In the genomic region with DNA sequence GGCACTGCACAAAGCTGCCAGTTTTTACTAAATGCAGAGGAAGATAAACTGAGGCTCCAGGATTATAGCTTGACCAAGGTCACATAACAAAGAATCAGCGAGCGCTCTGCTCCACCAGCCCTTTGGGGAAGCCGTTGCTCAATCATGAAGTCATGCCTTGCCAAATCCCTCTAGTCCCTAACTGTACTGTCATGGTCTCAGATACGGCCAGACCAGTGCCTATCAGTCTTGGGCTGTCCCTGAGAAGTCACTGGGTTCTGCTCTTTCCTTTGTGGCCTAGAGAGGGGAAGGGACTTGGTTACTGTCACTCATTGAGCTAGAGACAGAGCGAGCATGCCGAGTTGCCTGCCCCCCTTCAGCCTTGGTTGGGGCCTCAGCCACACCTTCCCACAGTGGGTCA, we compare ENCODE assay signal across 23 mouse cellular contexts. TPM values are rescaled to one million over a fixed set of nuclear protein-coding genes. Genes with fewer than 3 reads are reported as not detected.
DNase-seq lines count a peak whose midpoint lies in the region; ATAC-seq and TF ChIP-seq lines count a peak whose summit lies in the region.
"Had no signal": no experiment of that assay in that cellular context is flagged by ENCODE, and none has a peak within 500 bp of the region (broad histone marks: within the 10 kb centered on the region; RNA-seq: fewer than 3 reads in every experiment).

No protein-coding gene starts in this region.

- H3K4me2 ChIP-seq in liver, embryonic 15.5 days, result no peak overlapping the region
- H3K4me2 ChIP-seq: forebrain, embryonic 12.5 days; heart, embryonic 11.5 days; lung, embryonic 15.5 days had no signal

- no peak for TF ChIP-seq CTCF in bone marrow macrophage, adult 2 months (IDR thresholded peaks at IDR 0.05; ENCODE audit: low read depth, low read length)

- no peak for TF ChIP-seq POLR2A in bone marrow macrophage, adult 2 months (IDR thresholded peaks at IDR 0.05; ENCODE audit: borderline replicate concordance, low read depth, low read length)

- H3K4me1 ChIP-seq in liver, embryonic 15.5 days (replicated peaks), result peaks cover 30% of the 10 kb centered on the region
- H3K4me1 ChIP-seq in bone marrow macrophage, adult 2 months (ENCODE audit: control insufficient read depth, insufficient read depth, low read length), result peaks cover 39% of the 10 kb centered on the region

- no peak overlapping the region for H3K4me3 ChIP-seq in liver, embryonic 15.5 days (replicated peaks)
- no peak overlapping the region for H3K4me3 ChIP-seq in bone marrow macrophage, adult 2 months (ENCODE audit: insufficient read depth, low read length)
- H3K4me3 ChIP-seq: forebrain, embryonic 12.5 days; limb, embryonic 10.5 days; lung, embryonic 15.5 days had no signal

- 26% methylated on average over 6 of the region's 6 CpGs for WGBS in liver, embryonic 15.5 days (ENCODE audit: insufficient replicate concordance)

- H3K9ac ChIP-seq in liver, embryonic 15.5 days, result no peak overlapping the region
- H3K9ac ChIP-seq: forebrain, embryonic 12.5 days; lung, embryonic 15.5 days had no signal

- H3K36me3 ChIP-seq in liver, embryonic 15.5 days (replicated peaks), result 0 out of 2 replicates have a peak, but pooled peaks cover 3% of the 10 kb centered on the region
- H3K36me3 ChIP-seq: forebrain, embryonic 12.5 days; limb, embryonic 10.5 days; lung, embryonic 15.5 days had no signal

- 0 out of 2 replicates have a peak, but pooled peaks have one; percentile 23 for ATAC-seq in liver, embryonic 15.5 days (ENCODE audit: insufficient read depth)
- ATAC-seq in megakaryocyte progenitor cell, adult 5-6 weeks (replicated peaks; ENCODE audit: poor library complexity), result peak; percentile 84
- ATAC-seq: midbrain, embryonic 16.5 days had no signal

- H3K27ac ChIP-seq in liver, embryonic 15.5 days (replicated peaks), result peak overlapping the region; percentile 45; the same call in 1 of the 2 replicates
- peak overlapping the region; percentile 41 for H3K27ac ChIP-seq in bone marrow macrophage, adult 2 months (ENCODE audit: insufficient read depth, low read depth, low read length)
- H3K27ac ChIP-seq: forebrain, embryonic 12.5 days; limb, embryonic 10.5 days; lung, embryonic 15.5 days had no signal

- no peaks in the 10 kb centered on the region for H3K9me3 ChIP-seq in liver, embryonic 15.5 days (replicated peaks)
- H3K9me3 ChIP-seq: forebrain, embryonic 12.5 days; limb, embryonic 10.5 days; lung, embryonic 15.5 days had no signal

- peak; percentile 63 for DNase-seq in adrenal gland, postnatal 14 days
- no peak for DNase-seq in adrenal gland, adult 18-20 months (ENCODE audit: low spot score in 2 of 2)
- no peak for DNase-seq in liver
- no peak for DNase-seq in testis, postnatal 10 days (ENCODE audit: low spot score)
- DNase-seq in urinary bladder, adult 18-20 months (ENCODE audit: low spot score in 2 of 2), result no peak
- DNase-seq: B cell, adult 2 months; cerebellum, adult 18-20 months; heart, postnatal 36 days; kidney, adult 8-10 months; kidney, postnatal 36 days; layer of hippocampus, postnatal 36 days; thymus, adult 18-20 months had no signal

- H3K27me3 ChIP-seq in liver, embryonic 15.5 days, result no peaks in the 10 kb centered on the region
- H3K27me3 ChIP-seq: lung, embryonic 15.5 days had no signal

RNA-seq across cellular contexts. Expression of a gene that starts 47.6 kb away (rescaled TPM):
- total RNA-seq in adrenal gland, postnatal 14 days (2021), result 18.9 and 22.3 TPM in 2 replicates
- total RNA-seq in adrenal gland, adult 18-20 months (2021), result 10 to 100 TPM; 12.4 to 16.0 TPM
- polyA plus RNA-seq in liver, embryonic 15.5 days (2015; fragmentation: Nextera tagmentation; extraction: Ambion mirVana), result 4.6 and 5.3 TPM in 2 replicates
- polyA plus RNA-seq in bone marrow macrophage, adult 2 months (2012; ENCODE audit: insufficient read depth, insufficient read length, missing spikeins), result 43.2 and 48.4 TPM in 2 replicates
- 6.5 and 7.5 TPM in 2 replicates for total RNA-seq in megakaryocyte progenitor cell, adult 5-6 weeks (2015)
- 7.5 and 10.9 TPM in 2 replicates for total RNA-seq in megakaryocyte progenitor cell, adult 5-6 weeks (2017)

RNA-seq across cellular contexts. Expression of a gene that starts 50.1 kb away (rescaled TPM):
- total RNA-seq in adrenal gland, postnatal 14 days (2021), result 3.9 and 4.3 TPM in 2 replicates
- 1 to 10 TPM in 1 of 2 experiments, under 1 TPM in 1; 0.42 to 1.2 TPM for total RNA-seq in adrenal gland, adult 18-20 months (2021)
- 0.76 and 1.2 TPM in 2 replicates for polyA plus RNA-seq in liver, embryonic 15.5 days (2015; fragmentation: Nextera tagmentation; extraction: Ambion mirVana)
- polyA plus RNA-seq in bone marrow macrophage, adult 2 months (2012; ENCODE audit: insufficient read depth, insufficient read length, missing spikeins), result not detected in 2 replicates
- total RNA-seq in megakaryocyte progenitor cell, adult 5-6 weeks (2015), result 2.9 and 4.1 TPM in 2 replicates
- 1.5 and 3.8 TPM in 2 replicates for total RNA-seq in megakaryocyte progenitor cell, adult 5-6 weeks (2017)

RNA-seq across cellular contexts. Expression of a gene that starts 57.8 kb away (rescaled TPM):
- not detected in 2 replicates for total RNA-seq in adrenal gland, postnatal 14 days (2021)
- total RNA-seq in adrenal gland, adult 18-20 months (2021), result not detected
- polyA plus RNA-seq in liver, embryonic 15.5 days (2015; fragmentation: Nextera tagmentation; extraction: Ambion mirVana), result not detected in 2 replicates
- polyA plus RNA-seq in bone marrow macrophage, adult 2 months (2012; ENCODE audit: insufficient read depth, insufficient read length, missing spikeins), result not detected in 2 replicates
- total RNA-seq in megakaryocyte progenitor cell, adult 5-6 weeks (2015), result not detected in 2 replicates
- total RNA-seq in megakaryocyte progenitor cell, adult 5-6 weeks (2017), result not detected in 2 replicates
- total RNA-seq: heart, postnatal 36 days; layer of hippocampus, postnatal 36 days had no signal
- polyA plus RNA-seq: brain, embryonic 14.5 days; embryonic facial prominence, embryonic 14.5 days; forebrain, embryonic 12.5 days; heart, embryonic 11.5 days; limb, embryonic 10.5 days; neural tube, embryonic 11.5 days had no signal
